Mouse (Mus musculus) layer of hippocampus, adult 11-12 months (tissue): ENCODE data around the gene Mccc2.
"Not testable (repeated sequence)": the region's sequence is repeated elsewhere in the genome, so short reads cannot be mapped to it uniquely, and the experiment has no call there.

Experiments
- DNase-seq: peaks from one replicate; pipeline ENCODE4 v3.0.0; 2022; ENCODE audit warnings: low spot score

Mccc2 gene

GRCm38 (mm10) chr13:100014906-100015895 lies at the start of gene Mccc2:
Gene Mccc2, minus strand, starts transcription at chr13:100015639.
- peak; percentile 83 for DNase-seq

GRCm38 (mm10) chr13:100063936-100064335 lies 48.5 kb upstream of the Mccc2 start:
- DNase-seq = no peak

GRCm38 (mm10) chr13:100057738-100058137 lies 42.3 kb upstream of the Mccc2 start:
- DNase-seq = not testable (repeated sequence)

- no peak for DNase-seq
Observed at GRCm38 (mm10) chr13:100026013-100026412, 10.6 kb upstream of the Mccc2 start.

- no peak for DNase-seq
Observed at GRCm38 (mm10) chr13:100016891-100017290, 1.5 kb upstream of the Mccc2 start.

- no peak for DNase-seq
Observed at GRCm38 (mm10) chr13:100015937-100016336, 498 bp upstream of the Mccc2 start.

GRCm38 (mm10) chr13:100005911-100006496 lies 9.4 kb downstream of the Mccc2 start:
- DNase-seq = no peak

GRCm38 (mm10) chr13:100001790-100002196 lies 13.6 kb downstream of the Mccc2 start:
- peak; percentile 82 for DNase-seq

GRCm38 (mm10) chr13:99999078-99999477 lies 16.4 kb downstream of the Mccc2 start:
- no peak for DNase-seq

GRCm38 (mm10) chr13:99998099-99998498 lies 17.3 kb downstream of the Mccc2 start:
- no peak for DNase-seq

- no peak for DNase-seq
Observed at GRCm38 (mm10) chr13:99989592-99989991, 25.8 kb downstream of the Mccc2 start.

- no peak for DNase-seq
Observed at GRCm38 (mm10) chr13:99983320-99983719, 32.1 kb downstream of the Mccc2 start.

- no peak for DNase-seq
Observed at GRCm38 (mm10) chr13:99979406-99979805, 36.0 kb downstream of the Mccc2 start.

GRCm38 (mm10) chr13:99970089-99970488 lies 45.4 kb downstream of the Mccc2 start:
- no peak for DNase-seq

GRCm38 (mm10) chr13:99967013-99967678 lies 48.3 kb downstream of the Mccc2 start:
- DNase-seq = no peak

- no peak for DNase-seq
Observed at GRCm38 (mm10) chr13:99963814-99964213, 51.6 kb downstream of the Mccc2 start.

- DNase-seq = no peak
Observed at GRCm38 (mm10) chr13:99961661-99962060, 53.8 kb downstream of the Mccc2 start.

GRCm38 (mm10) chr13:99955591-99955944 lies 59.9 kb downstream of the Mccc2 start:
- no peak for DNase-seq

- no peak for DNase-seq
Observed at GRCm38 (mm10) chr13:99954902-99955590, 60.4 kb downstream of the Mccc2 start.

GRCm38 (mm10) chr13:99947417-99947816 lies 68.0 kb downstream of the Mccc2 start:
- no peak for DNase-seq

- no peak for DNase-seq
Observed at GRCm38 (mm10) chr13:99943525-99943924, 71.9 kb downstream of the Mccc2 start.

GRCm38 (mm10) chr13:99940601-99941000 lies 74.8 kb downstream of the Mccc2 start:
- peak; percentile 20 for DNase-seq
